8 mouse cellular contexts compared by ENCODE assay signal in the genomic region with DNA sequence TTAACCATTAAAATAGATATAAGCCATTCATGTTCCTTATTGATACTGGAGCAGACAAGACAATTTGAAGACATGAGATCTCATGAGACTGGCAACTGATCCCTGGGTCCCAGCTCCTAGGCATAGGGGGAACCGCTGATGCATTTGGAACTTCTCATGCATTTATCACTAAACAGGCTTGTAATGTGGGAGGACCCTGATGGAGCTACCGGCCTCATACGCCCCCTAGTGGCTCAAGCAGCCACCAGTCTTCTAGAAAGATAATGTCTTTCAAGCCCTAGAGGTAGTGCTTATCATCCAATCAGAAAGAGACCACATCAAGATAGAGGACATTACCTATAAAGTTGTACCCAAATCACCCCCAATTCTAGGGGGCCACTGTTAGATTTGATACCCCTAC.
A peak's percentile ranks its signal among the peaks of the same experiment; 100 is the strongest.
DNase-seq lines count a peak whose midpoint lies in the region; ATAC-seq lines count a peak whose summit lies in the region.

No protein-coding gene starts in this region.

- intact Hi-C loops in left cerebral cortex, postnatal 4 days (cut with DNase I): no loop called here

- ATAC-seq in erythroblast, adult 5-6 weeks (replicated peaks; ENCODE audit: low FRiP score, poor library complexity, severe bottlenecking): no peak

- peak; percentile 36 for DNase-seq in urinary bladder, postnatal 14 days (ENCODE audit: low spot score)
- DNase-seq in urinary bladder, postnatal 10 days (ENCODE audit: low spot score): no peak
- DNase-seq in adrenal gland, adult 2 months: peak; percentile 35
- DNase-seq in embryo, embryonic 9.5 days (ENCODE audit: extremely low spot score): peak; percentile 45
- DNase-seq in kidney, adult 8-10 months: peak; percentile 7 to 49
- peak; percentile 51 for DNase-seq in left cerebral cortex, postnatal 4 days
- peak; percentile 74 for DNase-seq in retina, embryonic 14.5 days (ENCODE audit: low spot score)
